Mouse (Mus musculus): ENCODE measurements around the gene Slc26a6. TPM values are rescaled to one million over a fixed set of nuclear protein-coding genes. Genes with fewer than 3 reads are reported as not detected.

The Slc26a6 gene
- polyA plus RNA-seq, 1 experiment from 2014 or later = 7.6 TPM

- Histone ChIP-seq H3K4me3 (ENCODE audit: control insufficient read depth in 1 of 2, insufficient read depth in 1 of 2, low read depth in 1 of 2, low read length in 2 of 2) (no peak overlapping the region), H3K9ac (ENCODE audit: low read length) (no peak overlapping the region), H3K36me3 (ENCODE audit: control insufficient read depth, insufficient read depth, low read length) (peaks cover 7% of the 10 kb centered on the region), H3K4me1 (ENCODE audit: control insufficient read depth in 2 of 2, insufficient read depth in 2 of 2, low read length in 2 of 2) (peaks cover 3 to 15% of the 10 kb centered on the region in 2 experiments; a peak in 2 of 4 replicates), H3K27ac (replicated peaks in 1 of 2; ENCODE audit: control insufficient read depth in 1 of 2, insufficient read depth in 1 of 2, low read depth in 2 of 2, low read length in 2 of 2) (no peak overlapping the region), H3K4me2 (ENCODE audit: low read length) (no peak overlapping the region), H3K9me3 (ENCODE audit: control insufficient read depth, low read length) (no peaks in the 10 kb centered on the region), H3K27me3 (ENCODE audit: control insufficient read depth, insufficient read depth, low read length) (peaks cover 17% of the 10 kb centered on the region)
- WGBS = 89% methylated on average over 11 of the region's 11 CpGs
- no peak for ATAC-seq (ENCODE audit: insufficient number of reproducible peaks, insufficient read depth, low FRiP score, low read depth)
Observed at GRCm38 (mm10) chr9:108955241-108955640, 102.2 kb downstream of the Slc26a6 start.

- Histone ChIP-seq H3K9me3 (ENCODE audit: control insufficient read depth, low read length) (no peaks in the 10 kb centered on the region), H3K9ac (ENCODE audit: low read length) (no peak overlapping the region), H3K27me3 (ENCODE audit: control insufficient read depth, insufficient read depth, low read length) (peaks cover 17% of the 10 kb centered on the region), H3K4me1 (ENCODE audit: control insufficient read depth in 2 of 2, insufficient read depth in 2 of 2, low read length in 2 of 2) (peaks cover 2 to 14% of the 10 kb centered on the region in 2 experiments; a peak in 2 of 4 replicates), H3K27ac (replicated peaks in 1 of 2; ENCODE audit: control insufficient read depth in 1 of 2, insufficient read depth in 1 of 2, low read depth in 2 of 2, low read length in 2 of 2) (no peak overlapping the region), H3K4me3 (ENCODE audit: control insufficient read depth in 1 of 2, insufficient read depth in 1 of 2, low read depth in 1 of 2, low read length in 2 of 2) (no peak overlapping the region), H3K4me2 (ENCODE audit: low read length) (no peak overlapping the region), H3K36me3 (ENCODE audit: control insufficient read depth, insufficient read depth, low read length) (0 out of 2 replicates have a peak, but pooled peaks cover 2% of the 10 kb centered on the region)
- no peak for ATAC-seq (ENCODE audit: insufficient number of reproducible peaks, insufficient read depth, low FRiP score, low read depth)
- WGBS = 84% methylated on average over 11 of the region's 11 CpGs
Observed at GRCm38 (mm10) chr9:108955846-108956245, 102.8 kb downstream of the Slc26a6 start.

Small RNAs within 50 kb of the gene (microRNA-seq; reads per million reads assigned to microRNA genes)
- gene Gm23156 = not detected

Other genes starting within 250 kb of the Slc26a6 start
- gene Arih2, start 203.9 kb upstream of the Slc26a6 start, polyA plus RNA-seq (2014; fragmentation: Nextera tagmentation; extraction: Ambion mirVana) = 33.5 and 34.8 TPM in 2 replicates
- gene Slc25a20, start 191.2 kb upstream of the Slc26a6 start, polyA plus RNA-seq (2014; fragmentation: Nextera tagmentation; extraction: Ambion mirVana) = 50.2 and 65.3 TPM in 2 replicates
- gene Prkar2a, start 164.0 kb upstream of the Slc26a6 start, polyA plus RNA-seq (2014; fragmentation: Nextera tagmentation; extraction: Ambion mirVana) = 31.5 and 33.5 TPM in 2 replicates
- gene Ip6k2, start 69.5 kb upstream of the Slc26a6 start, polyA plus RNA-seq (2014; fragmentation: Nextera tagmentation; extraction: Ambion mirVana) = 45.0 and 45.6 TPM in 2 replicates
- gene Nckipsd, start 44.9 kb upstream of the Slc26a6 start, polyA plus RNA-seq (2014; fragmentation: Nextera tagmentation; extraction: Ambion mirVana) = 8.5 and 10.5 TPM in 2 replicates
- gene Celsr3, start 27.0 kb upstream of the Slc26a6 start, polyA plus RNA-seq (2014; fragmentation: Nextera tagmentation; extraction: Ambion mirVana) = 0.01 and 0.12 TPM in 2 replicates
- gene Tmem89, start 61.3 kb downstream of the Slc26a6 start, polyA plus RNA-seq (2014; fragmentation: Nextera tagmentation; extraction: Ambion mirVana) = not detected in 2 replicates
- gene Uqcrc1, start 83.3 kb downstream of the Slc26a6 start, polyA plus RNA-seq (2014; fragmentation: Nextera tagmentation; extraction: Ambion mirVana) = 952 and 972 TPM in 2 replicates
- 0.47 and 0.72 TPM in 2 replicates for gene Col7a1, start 100.3 kb downstream of the Slc26a6 start, polyA plus RNA-seq (2014; fragmentation: Nextera tagmentation; extraction: Ambion mirVana)
- gene Ucn2, start 132.7 kb downstream of the Slc26a6 start, polyA plus RNA-seq (2014; fragmentation: Nextera tagmentation; extraction: Ambion mirVana) = not detected in 2 replicates
- 2.9 and 3.2 TPM in 2 replicates for gene Pfkfb4, start 138.5 kb downstream of the Slc26a6 start, polyA plus RNA-seq (2014; fragmentation: Nextera tagmentation; extraction: Ambion mirVana)
- gene Shisa5, start 185.3 kb downstream of the Slc26a6 start, polyA plus RNA-seq (2014; fragmentation: Nextera tagmentation; extraction: Ambion mirVana) = 51.9 and 54.3 TPM in 2 replicates
- gene Trex1, start 206.5 kb downstream of the Slc26a6 start, polyA plus RNA-seq (2014; fragmentation: Nextera tagmentation; extraction: Ambion mirVana) = 8.1 TPM in 2 replicates
- 17.5 and 19.9 TPM in 2 replicates for gene Atrip, start 220.8 kb downstream of the Slc26a6 start, polyA plus RNA-seq (2014; fragmentation: Nextera tagmentation; extraction: Ambion mirVana)
- 13.9 and 14.0 TPM in 2 replicates for gene Ccdc51, start 229.2 kb downstream of the Slc26a6 start, polyA plus RNA-seq (2014; fragmentation: Nextera tagmentation; extraction: Ambion mirVana)
- gene Tma7, start 229.3 kb downstream of the Slc26a6 start, polyA plus RNA-seq (2014; fragmentation: Nextera tagmentation; extraction: Ambion mirVana) = 611 and 670 TPM in 2 replicates
- gene Plxnb1, start 242.1 kb downstream of the Slc26a6 start, polyA plus RNA-seq (2014; fragmentation: Nextera tagmentation; extraction: Ambion mirVana) = 5.6 and 5.7 TPM in 2 replicates